Mouse (Mus musculus) liver, embryonic 16.5 days (tissue): ENCODE measurements at regions not wholly inside any gene's neighbourhood (a gene's known extent, or its start where the extent isn't known, plus 50 kb on each side); places are given as distances from the start of the nearest gene placed in this dataset.
"Not testable (repeated sequence)": the region's sequence is repeated elsewhere in the genome, so short reads cannot be mapped to it uniquely, and the experiment has no call there.

Experiments
- ATAC-seq: fragments of 200-750 bp; cut with Nextera tagmentation; 2 replicates; pipeline ENCODE4 v1.8.0; 2017; ENCODE audit warnings: low read depth, mild to moderate bottlenecking, moderate number of reproducible peaks, moderate library complexity
- H3K27ac ChIP-seq: fragments of 300-500 bp; sonication (generic); 2 replicates; pipeline ENCODE4 v1.5.1; 2014; ENCODE audit warnings: mild to moderate bottlenecking, low read length
- H3K27me3 ChIP-seq: fragments of 300-500 bp; sonication (generic); 2 replicates; pipeline ENCODE4 v1.6.1; 2014; ENCODE audit warnings: low read depth, low read length, mixed read lengths; ENCODE audit not compliant: control insufficient read depth, insufficient read depth
- H3K36me3 ChIP-seq: fragments of 300-500 bp; sonication (generic); 2 replicates; pipeline ENCODE4 v1.6.1; 2014; ENCODE audit warnings: mild to moderate bottlenecking; ENCODE audit not compliant: control insufficient read depth, insufficient read depth
- H3K4me1 ChIP-seq: fragments of 300-500 bp; sonication (generic); 2 replicates; pipeline ENCODE4 v1.6.1; 2014; ENCODE audit warnings: low read depth, low read length, mixed read lengths; ENCODE audit not compliant: control insufficient read depth
- H3K4me2 ChIP-seq: fragments of 300-500 bp; sonication (generic); 2 replicates; pipeline ENCODE4 v1.6.1; 2014; ENCODE audit warnings: low read depth, low read length, mixed read lengths
- H3K4me3 ChIP-seq: fragments of 300-500 bp; sonication (generic); 2 replicates; pipeline ENCODE4 v1.5.1; 2014; ENCODE audit warnings: low read depth, mild to moderate bottlenecking, low read length
- H3K9ac ChIP-seq: fragments of 300-500 bp; sonication (generic); 2 replicates; pipeline ENCODE4 v1.6.1; 2014; ENCODE audit warnings: low read depth, low read length
- H3K9me3 ChIP-seq: fragments of 300-500 bp; sonication (generic); replicated peaks from 2 replicates; pipeline ENCODE4 v1.6.1; 2016; ENCODE audit warnings: low read length; ENCODE audit not compliant: control insufficient read depth
- WGBS: fragments of 180-500 bp; shearing (Covaris S2); extraction: QIAGEN DNeasy Blood & Tissue Kit; methylation state at CpG from one replicate; pipeline ENCODE4 v1.1.7; 2014; ENCODE audit not compliant: insufficient replicate concordance; 5-methylcytosine and 5-hydroxymethylcytosine counted together

GRCm38 (mm10) chr7:64101679-64102078 is 52.0 kb upstream of the Trpm1 start:
- no peaks in the 10 kb centered on the region for H3K36me3 ChIP-seq
- no peak for ATAC-seq
- 66% methylated on average over 1 of the region's 1 CpGs for WGBS
- no peak overlapping the region for H3K4me3 ChIP-seq
- no peaks in the 10 kb centered on the region for H3K27me3 ChIP-seq
- H3K4me2 ChIP-seq = no peak overlapping the region
- no peak overlapping the region for H3K27ac ChIP-seq
- H3K9me3 ChIP-seq = no peaks in the 10 kb centered on the region
- H3K4me1 ChIP-seq = no peaks in the 10 kb centered on the region
- H3K9ac ChIP-seq = no peak overlapping the region

- Histone ChIP-seq H3K4me1 (no peaks in the 10 kb centered on the region), H3K36me3 (no peaks in the 10 kb centered on the region), H3K4me2 (no peak overlapping the region), H3K27me3 (no peaks in the 10 kb centered on the region), H3K9ac (no peak overlapping the region), H3K4me3 (no peak overlapping the region), H3K9me3 (no peaks in the 10 kb centered on the region), H3K27ac (no peak overlapping the region)
- ATAC-seq = no peak
- WGBS = 74% methylated on average over 3 of the region's 3 CpGs
These were observed 54.0 kb upstream of the Trpm1 start for GRCm38 (mm10) chr7:64099606-64100005.

- Histone ChIP-seq H3K4me3 (no peak overlapping the region), H3K27me3 (no peaks in the 10 kb centered on the region), H3K9me3 (no peaks in the 10 kb centered on the region; the same call in 1 of the 2 replicates)
These were observed 63.6 kb upstream of the Trpm1 start for GRCm38 (mm10) chr7:64090067-64090466.

GRCm38 (mm10) chr7:64089034-64089433 is 64.6 kb upstream of the Trpm1 start:
- Histone ChIP-seq H3K27me3 (no peaks in the 10 kb centered on the region), H3K9me3 (no peaks in the 10 kb centered on the region; the same call in 1 of the 2 replicates), H3K4me3 (no peak overlapping the region), H3K9ac (no peak overlapping the region), H3K36me3 (no peaks in the 10 kb centered on the region), H3K4me1 (no peaks in the 10 kb centered on the region), H3K4me2 (no peak overlapping the region), H3K27ac (no peak overlapping the region)
- no peak for ATAC-seq
- 58% methylated on average over 5 of the region's 5 CpGs for WGBS

More at GRCm38 (mm10) chr7:64090067-64090466, 63.6 kb upstream of the Trpm1 start:
- no peaks in the 10 kb centered on the region for H3K36me3 ChIP-seq
- H3K9ac ChIP-seq = no peak overlapping the region
- no peak overlapping the region for H3K27ac ChIP-seq
- no peak for ATAC-seq
- no peak overlapping the region for H3K4me2 ChIP-seq
- 41% methylated on average over 1 of the region's 1 CpGs for WGBS
- no peaks in the 10 kb centered on the region for H3K4me1 ChIP-seq

GRCm38 (mm10) chr7:64083978-64084377 is 69.7 kb upstream of the Trpm1 start:
- not testable (repeated sequence) for H3K4me3 ChIP-seq, H3K27me3 ChIP-seq, H3K9ac ChIP-seq, H3K9me3 ChIP-seq, H3K27ac ChIP-seq, ATAC-seq, H3K36me3 ChIP-seq, H3K4me2 ChIP-seq, H3K4me1 ChIP-seq
- 42% methylated on average over 1 of the region's 1 CpGs for WGBS

GRCm38 (mm10) chr7:64082651-64083050 is 71.0 kb upstream of the Trpm1 start:
- no peaks in the 10 kb centered on the region for H3K4me1 ChIP-seq
- H3K4me3 ChIP-seq = no peak overlapping the region
- H3K36me3 ChIP-seq = no peaks in the 10 kb centered on the region
- WGBS = 61% methylated on average over 5 of the region's 5 CpGs
- no peak overlapping the region for H3K4me2 ChIP-seq
- H3K9ac ChIP-seq = no peak overlapping the region
- H3K27ac ChIP-seq = no peak overlapping the region
- no peaks in the 10 kb centered on the region for H3K27me3 ChIP-seq
- ATAC-seq = no peak
- no peaks in the 10 kb centered on the region for H3K9me3 ChIP-seq

- H3K4me3 ChIP-seq = no peak overlapping the region
- H3K9ac ChIP-seq = no peak overlapping the region
- no peaks in the 10 kb centered on the region for H3K27me3 ChIP-seq
- no peak overlapping the region for H3K27ac ChIP-seq
- H3K4me2 ChIP-seq = no peak overlapping the region
- H3K4me1 ChIP-seq = no peaks in the 10 kb centered on the region
- H3K9me3 ChIP-seq = no peaks in the 10 kb centered on the region
- ATAC-seq = no peak
- 72% methylated on average over 3 of the region's 3 CpGs for WGBS
- H3K36me3 ChIP-seq = no peaks in the 10 kb centered on the region
These were observed 71.4 kb upstream of the Trpm1 start for GRCm38 (mm10) chr7:64082201-64082600.

GRCm38 (mm10) chr7:64081618-64082017 is 72.0 kb upstream of the Trpm1 start:
- no peak for ATAC-seq
- H3K9ac ChIP-seq = no peak overlapping the region
- no peak overlapping the region for H3K4me2 ChIP-seq
- no peak overlapping the region for H3K27ac ChIP-seq
- WGBS = 44% methylated on average over 2 of the region's 2 CpGs
- H3K4me1 ChIP-seq = no peaks in the 10 kb centered on the region
- no peak overlapping the region for H3K4me3 ChIP-seq
- no peaks in the 10 kb centered on the region for H3K9me3 ChIP-seq
- no peaks in the 10 kb centered on the region for H3K27me3 ChIP-seq
- H3K36me3 ChIP-seq = no peaks in the 10 kb centered on the region

GRCm38 (mm10) chr7:64081019-64081418 is 72.6 kb upstream of the Trpm1 start:
- no peaks in the 10 kb centered on the region for H3K9me3 ChIP-seq
- no peak overlapping the region for H3K9ac ChIP-seq
- H3K4me1 ChIP-seq = no peaks in the 10 kb centered on the region
- H3K27ac ChIP-seq = no peak overlapping the region
- WGBS = 55% methylated on average over 2 of the region's 2 CpGs
- H3K36me3 ChIP-seq = no peaks in the 10 kb centered on the region
- no peak overlapping the region for H3K4me3 ChIP-seq
- no peak for ATAC-seq
- H3K27me3 ChIP-seq = no peaks in the 10 kb centered on the region
- H3K4me2 ChIP-seq = no peak overlapping the region

GRCm38 (mm10) chr7:64079301-64079700 is 74.3 kb upstream of the Trpm1 start:
- ATAC-seq = no peak
- Histone ChIP-seq H3K4me1 (no peaks in the 10 kb centered on the region), H3K4me2 (no peak overlapping the region), H3K4me3 (no peak overlapping the region), H3K9ac (no peak overlapping the region), H3K27ac (no peak overlapping the region), H3K9me3 (no peaks in the 10 kb centered on the region), H3K36me3 (no peaks in the 10 kb centered on the region), H3K27me3 (no peaks in the 10 kb centered on the region)
- WGBS = 73% methylated on average over 3 of the region's 3 CpGs
